Mouse (Mus musculus) embryonic fibroblast, embryonic 13.5 days (primary cell): ENCODE results near the gene Gm16253. TPM values are rescaled to one million over a fixed set of nuclear protein-coding genes. Genes with fewer than 3 reads are reported as not detected.
A peak's percentile ranks its signal among the peaks of the same experiment; 100 is the strongest.

Experiments
- H3K27ac ChIP-seq: 2 replicates; pipeline ENCODE4 v1.5.1; 2012; ENCODE audit warnings: low read length, control low read depth, inconsistent platforms; ENCODE audit not compliant: insufficient read depth
- H3K4me1 ChIP-seq: 2 replicates; pipeline ENCODE4 v1.6.1; 2011; ENCODE audit warnings: low read length; ENCODE audit not compliant: control insufficient read depth, insufficient read depth
- H3K4me3 ChIP-seq: 2 replicates; pipeline ENCODE4 v1.5.1; 2011; ENCODE audit warnings: mild to moderate bottlenecking, control low read depth, low read length; ENCODE audit not compliant: insufficient read depth
- CTCF ChIP-seq: IDR thresholded peaks from 2 replicates; pipeline ENCODE4 v1.5.1; 2011; ENCODE audit warnings: mild to moderate bottlenecking, control low read depth, low read length, moderate library complexity, borderline replicate concordance; ENCODE audit not compliant: insufficient read depth
- POLR2A ChIP-seq: IDR thresholded peaks from 2 replicates; pipeline ENCODE4 v1.6.1; 2011; ENCODE audit warnings: low read depth, mild to moderate bottlenecking, control low read depth, low read length, moderate library complexity
- polyA plus RNA-seq: library from polyadenylated mRNA; stranded (reverse); fragments of >200 nt; gene quantifications from 2 replicates; pipeline ENCODE4 v1.2.4, GENCODE M21; 2011; ENCODE audit warnings: low read depth; ENCODE audit not compliant: missing spikeins, insufficient read length

Gene Gm16253
- polyA plus RNA-seq, 1 experiment = not detected

DNA sequence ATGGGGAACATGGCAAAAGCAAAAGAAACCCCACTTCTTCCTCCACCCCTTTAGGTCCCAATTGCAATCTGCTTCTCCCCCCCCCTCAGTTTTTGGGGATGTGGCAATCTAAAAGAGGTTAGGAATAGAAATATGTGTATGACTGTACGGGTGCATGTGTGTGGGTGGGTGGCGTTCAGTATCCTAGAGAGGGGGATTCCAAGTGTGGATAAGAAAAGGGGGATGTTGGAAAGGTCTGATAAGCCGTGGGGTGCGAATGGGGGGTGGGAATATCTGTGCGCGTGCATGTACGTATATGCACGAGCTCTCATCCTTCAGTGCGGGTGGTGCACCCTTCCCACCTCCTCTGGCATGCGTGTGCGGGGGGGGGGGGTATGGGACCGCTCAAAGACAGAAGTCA is 20.1 kb downstream of the Gm16253 start:
- no peak for TF ChIP-seq POLR2A
- no peak for TF ChIP-seq CTCF
- H3K4me3 ChIP-seq = peak overlapping the region; percentile 52
- peak overlapping the region; percentile 7 for H3K27ac ChIP-seq
- H3K4me1 ChIP-seq = peaks cover 11% of the 10 kb centered on the region

DNA sequence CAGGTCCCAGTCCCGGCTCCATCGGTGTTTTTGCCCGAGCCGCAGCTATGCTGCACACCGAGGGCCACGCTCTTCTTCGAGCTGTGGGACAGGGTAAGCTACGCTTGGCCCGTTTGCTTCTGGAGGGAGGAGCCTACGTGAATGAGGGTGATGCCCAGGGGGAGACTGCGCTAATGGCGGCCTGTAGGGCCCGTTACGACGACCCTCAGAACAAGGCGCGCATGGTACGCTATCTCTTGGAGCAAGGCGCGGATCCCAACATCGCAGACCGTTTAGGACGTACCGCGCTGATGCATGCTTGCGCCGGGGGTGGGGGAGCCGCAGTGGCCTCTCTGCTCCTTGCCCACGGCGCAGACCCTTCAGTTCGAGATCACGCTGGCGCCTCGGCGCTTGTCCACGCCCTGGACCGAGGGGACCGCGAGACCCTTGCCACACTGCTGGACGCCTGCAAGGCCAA is 20.7 kb downstream of the Gm16253 start:
- Histone ChIP-seq H3K4me1 (peaks cover 11% of the 10 kb centered on the region), H3K27ac (no peak overlapping the region)
- TF ChIP-seq POLR2A (no peak; the same call in 1 of the 2 replicates), CTCF (no peak)

DNA sequence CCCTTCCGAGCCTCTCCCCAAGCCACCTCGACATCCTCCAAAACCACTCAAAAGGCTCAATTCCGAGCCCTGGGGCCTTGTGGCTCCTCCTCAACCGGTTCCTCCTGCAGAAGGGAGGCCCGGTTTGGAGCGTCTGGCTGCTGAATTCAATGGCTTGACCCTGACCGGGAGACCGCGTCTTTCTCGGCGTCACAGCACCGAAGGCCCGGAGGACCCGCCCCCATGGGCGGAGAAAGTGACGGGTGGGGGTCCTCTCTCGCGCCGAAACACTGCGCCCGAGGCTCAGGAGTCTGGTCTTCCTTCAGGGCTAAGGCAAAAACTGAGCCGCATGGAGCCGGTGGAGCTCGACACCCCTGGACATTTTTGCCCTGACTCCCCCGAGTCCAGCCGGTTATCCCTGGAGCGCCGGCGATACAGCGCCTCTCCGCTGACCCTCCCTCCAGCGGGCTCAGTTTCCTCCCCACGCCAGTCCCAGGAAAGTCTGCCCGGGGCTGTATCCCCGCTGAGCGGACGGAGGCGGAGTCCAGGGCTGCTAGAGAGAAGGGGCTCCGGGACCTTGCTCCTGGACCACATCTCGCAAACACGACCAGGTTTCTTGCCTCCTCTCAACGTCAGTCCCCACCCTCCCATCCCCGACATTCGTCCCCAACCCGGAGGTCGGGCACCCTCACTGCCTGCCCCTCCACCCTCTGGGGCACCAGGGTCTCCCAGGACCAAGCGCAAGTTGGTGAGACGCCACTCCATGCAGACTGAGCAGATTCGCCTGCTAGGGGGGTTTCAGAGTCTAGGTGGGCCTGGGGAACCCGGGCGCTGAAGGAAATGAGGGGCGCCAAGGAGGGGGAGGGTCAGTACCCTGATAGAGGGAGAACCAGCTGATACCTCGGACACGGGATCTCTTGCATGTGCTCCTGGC is 21.6 kb downstream of the Gm16253 start:
- H3K4me1 ChIP-seq = peaks cover 11% of the 10 kb centered on the region

More for the DNA sequence above, 20.7 kb downstream of the Gm16253 start:
- H3K4me3 ChIP-seq = peak overlapping the region; percentile 52

DNA sequence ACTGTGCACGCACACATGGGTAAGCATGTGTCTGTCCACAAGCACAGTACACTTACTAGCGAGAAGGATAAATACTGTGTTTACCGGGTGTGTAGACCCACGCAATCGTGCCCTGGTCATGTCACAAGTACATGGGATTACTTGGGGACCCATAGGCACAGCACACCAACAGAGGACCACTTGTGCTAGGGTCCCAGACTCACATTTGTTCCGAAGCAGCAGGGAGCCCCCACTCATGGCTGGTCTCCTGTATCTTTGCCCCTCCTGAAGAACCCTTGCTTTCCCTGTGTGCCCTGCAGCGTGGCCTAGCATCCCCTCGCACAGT is 22.2 kb downstream of the Gm16253 start:
- Histone ChIP-seq H3K27ac (no peak overlapping the region), H3K4me1 (peaks cover 14% of the 10 kb centered on the region), H3K4me3 (no peak overlapping the region)
- TF ChIP-seq POLR2A (no peak), CTCF (no peak)

More for the DNA sequence above, 21.6 kb downstream of the Gm16253 start:
- 0 out of 2 replicates have a peak overlapping the region, but pooled peaks have one; percentile 1 for H3K27ac ChIP-seq
- peak overlapping the region; percentile 52 for H3K4me3 ChIP-seq
- TF ChIP-seq CTCF (no peak), POLR2A (peak; percentile 76)

DNA sequence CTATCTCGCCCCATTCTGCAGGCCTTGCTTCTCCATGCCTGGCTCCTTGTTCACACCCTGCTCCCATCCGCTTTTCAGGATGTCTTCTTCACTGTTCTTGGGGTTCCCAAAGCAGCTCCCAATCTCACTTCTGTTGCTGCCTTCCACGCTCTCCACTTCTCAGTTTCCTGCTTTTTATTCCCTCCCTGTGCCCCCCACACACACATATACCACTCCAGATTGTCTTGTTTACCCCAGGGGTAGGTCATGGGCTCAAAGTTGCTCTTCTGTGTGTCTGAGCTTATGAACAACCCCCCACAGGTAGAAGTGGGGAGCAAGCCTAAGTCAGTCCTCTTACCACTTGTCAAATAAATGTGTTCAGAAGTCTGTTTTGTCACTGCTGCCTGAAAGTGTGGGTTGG is 22.6 kb downstream of the Gm16253 start:
- no peak overlapping the region for H3K4me3 ChIP-seq
- peak overlapping the region; percentile 48; the same call in 1 of the 2 replicates for H3K27ac ChIP-seq
- TF ChIP-seq CTCF (no peak), POLR2A (no peak)
- H3K4me1 ChIP-seq = peaks cover 14% of the 10 kb centered on the region

DNA sequence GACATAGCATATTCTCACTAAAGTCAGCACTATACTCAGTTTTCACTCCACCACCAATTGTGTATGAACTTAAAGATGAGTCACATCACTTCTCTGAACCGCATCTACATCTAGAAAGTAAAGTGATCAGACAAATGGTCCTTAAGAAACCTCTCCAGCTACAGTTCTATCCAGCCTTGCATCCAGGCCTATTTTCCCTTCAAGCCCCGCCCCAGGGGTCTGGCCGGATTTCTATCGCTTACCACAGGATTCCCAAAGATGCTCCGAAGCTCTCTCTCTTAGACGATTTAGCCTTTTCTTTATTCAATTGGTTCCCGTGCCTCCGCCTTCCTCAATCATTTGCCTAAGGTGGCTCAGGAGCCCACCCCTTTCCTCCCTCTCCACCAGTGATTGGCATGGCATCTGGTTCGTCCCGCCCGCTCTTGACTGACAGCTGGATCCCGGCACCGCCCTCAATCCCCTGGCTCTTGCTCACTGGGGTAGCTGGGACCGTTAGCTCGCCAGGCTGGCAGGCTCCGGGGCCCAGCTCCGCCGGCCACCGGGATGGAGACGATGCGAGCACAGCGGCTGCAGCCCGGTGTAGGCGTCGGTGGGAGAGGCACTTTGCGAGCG is 24.0 kb downstream of the Gm16253 start, which contains the start of gene Lix1l:
Lix1l (plus strand) TSS at position 511 of the 612 bp plus-strand sequence.
- H3K4me1 ChIP-seq = peaks cover 14% of the 10 kb centered on the region

DNA sequence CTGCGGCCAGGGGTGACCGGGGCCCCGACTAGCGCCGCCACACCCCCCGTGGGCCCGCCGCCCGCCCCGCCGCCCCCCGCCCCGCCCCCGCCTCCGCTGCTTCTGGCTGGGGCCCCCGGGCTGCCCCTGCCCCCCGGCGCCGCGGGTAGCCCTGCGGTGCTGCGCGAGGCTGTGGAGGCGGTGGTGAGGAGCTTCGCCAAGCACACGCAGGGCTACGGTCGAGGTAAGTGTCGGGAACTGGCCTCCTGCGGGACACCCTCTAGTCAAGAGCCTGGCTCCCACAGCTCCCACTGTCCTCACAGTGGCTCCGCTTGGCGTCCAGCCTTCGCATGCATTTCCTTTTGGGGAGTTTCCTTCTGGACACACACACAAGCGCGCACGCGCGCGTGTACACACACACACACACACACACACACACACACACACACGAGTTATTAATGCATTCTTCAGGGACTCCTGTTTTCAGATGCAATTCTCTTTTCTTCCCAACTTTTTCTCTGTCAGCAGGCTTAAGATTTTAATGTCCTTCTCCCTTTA is 24.5 kb downstream of the Gm16253 start:
- peaks cover 14% of the 10 kb centered on the region for H3K4me1 ChIP-seq
- H3K4me3 ChIP-seq = peak overlapping the region; percentile 51
- TF ChIP-seq CTCF (no peak), POLR2A (peak; percentile 80)
- peak overlapping the region; percentile 90 for H3K27ac ChIP-seq

More for the DNA sequence above, 24.0 kb downstream of the Gm16253 start, which contains the start of gene Lix1l:
- Histone ChIP-seq H3K27ac (peak within 1 kb of the TSS; percentile 90), H3K4me3 (peak within 1 kb of the TSS; percentile 51)
- peak; percentile 75 for TF ChIP-seq POLR2A
- TF ChIP-seq CTCF = no peak

DNA sequence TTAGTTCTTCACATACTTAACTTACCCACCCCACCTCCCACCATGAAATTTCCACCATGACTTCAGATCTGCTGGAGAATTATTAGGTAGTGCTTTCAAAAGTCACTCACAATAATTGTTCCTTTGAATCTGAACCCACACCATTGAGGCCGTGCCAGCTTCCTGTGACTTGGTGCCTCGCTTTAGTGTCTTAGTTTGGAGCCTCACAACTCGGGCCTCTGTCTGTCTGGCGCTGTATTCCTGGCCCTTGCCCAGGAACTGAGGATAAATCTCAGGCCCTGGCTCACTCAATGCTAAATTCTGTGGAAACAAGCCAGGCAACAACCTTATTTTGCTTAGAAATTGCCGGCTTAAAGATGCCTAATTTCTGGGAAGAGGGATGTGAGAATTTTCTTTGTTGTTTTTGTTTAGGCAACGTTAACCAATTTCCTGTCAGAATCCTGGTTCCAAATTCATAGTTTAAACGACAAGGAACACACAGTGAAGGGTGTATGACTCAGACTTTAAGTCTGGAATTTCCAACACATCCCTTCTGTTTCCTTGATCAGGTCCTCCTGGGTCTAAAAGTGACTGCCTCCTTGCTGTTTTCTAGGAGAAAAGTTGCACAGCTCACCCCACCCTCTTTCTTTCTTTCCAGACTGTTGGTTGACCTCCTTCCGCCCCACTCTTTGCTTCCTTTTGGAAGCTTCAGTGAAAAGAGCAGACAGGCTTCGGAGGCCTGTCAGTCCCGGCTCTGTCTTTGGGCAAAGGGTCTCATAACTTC is 25.3 kb downstream of the Gm16253 start:
- TF ChIP-seq CTCF (no peak), POLR2A (no peak; the same call in 1 of the 2 replicates)
- Histone ChIP-seq H3K4me1 (peaks cover 14% of the 10 kb centered on the region), H3K27ac (peak overlapping the region; percentile 90), H3K4me3 (peak overlapping the region; percentile 51)

DNA sequence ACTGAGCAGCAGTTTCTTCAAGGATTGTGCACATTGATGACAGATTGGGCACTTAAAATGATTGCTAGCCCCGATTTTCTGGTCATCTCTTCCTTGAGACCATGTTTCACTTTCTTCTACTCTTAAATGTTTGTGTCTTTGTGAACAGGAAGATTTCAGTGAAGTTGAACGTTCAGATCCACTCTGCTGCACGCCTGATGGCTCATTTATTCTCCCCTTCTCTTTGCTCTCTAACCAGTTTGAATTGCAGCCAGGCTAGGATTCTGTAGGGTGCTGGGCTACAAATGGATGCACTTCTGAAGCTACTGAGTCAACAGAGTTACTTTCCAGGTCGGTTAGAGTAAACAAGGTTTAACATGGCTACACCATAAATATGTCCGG is 25.9 kb downstream of the Gm16253 start:
- Histone ChIP-seq H3K4me1 (peaks cover 14% of the 10 kb centered on the region), H3K4me3 (peak overlapping the region; percentile 51), H3K27ac (peak overlapping the region; percentile 90)
- TF ChIP-seq CTCF (no peak), POLR2A (no peak; the same call in 1 of the 2 replicates)
